Mouse (Mus musculus) embryonic fibroblast, embryonic 13.5 days (primary cell): ENCODE measurements around the gene Fbxw10.

Source experiments
- CTCF ChIP-seq: IDR thresholded peaks from 2 replicates; pipeline ENCODE4 v1.5.1; 2011; ENCODE audit warnings: mild to moderate bottlenecking, control low read depth, low read length, moderate library complexity, borderline replicate concordance; ENCODE audit not compliant: insufficient read depth
- POLR2A ChIP-seq: IDR thresholded peaks from 2 replicates; pipeline ENCODE4 v1.6.1; 2011; ENCODE audit warnings: low read depth, mild to moderate bottlenecking, control low read depth, low read length, moderate library complexity

- TF ChIP-seq CTCF (no peak), POLR2A (no peak)
Observed at GRCm38 (mm10) chr11:62924091-62924761, 77.4 kb downstream of the Fbxw10 start.
